Mouse (Mus musculus) limb, embryonic 14.5 days (tissue): ENCODE measurements around the gene Pde6h. TPM values are rescaled to one million over a fixed set of nuclear protein-coding genes. Genes with fewer than 3 reads are reported as not detected.

ENCODE experiments used
- ATAC-seq: fragments of 200-750 bp; cut with Nextera tagmentation; 2 replicates; pipeline ENCODE4 v1.8.0; 2017; ENCODE audit warnings: low read depth, moderate number of reproducible peaks, moderate TSS enrichment; ENCODE audit not compliant: low FRiP score
- DNase-seq: peaks from one replicate; pipeline ENCODE4 v3.0.0-alpha.2; 2015; ENCODE audit warnings: low spot score
- H3K27ac ChIP-seq: fragments of 300-500 bp; sonication (generic); replicated peaks from 2 replicates; pipeline ENCODE4 v1.5.1; 2014; ENCODE audit warnings: low read depth, mild to moderate bottlenecking, low read length, moderate library complexity, mixed read lengths
- H3K27me3 ChIP-seq: fragments of 300-500 bp; sonication (generic); 2 replicates; pipeline ENCODE4 v1.6.1; 2014; ENCODE audit warnings: low read length, mixed read lengths; ENCODE audit not compliant: control insufficient read depth, insufficient read depth
- H3K36me3 ChIP-seq: fragments of 300-500 bp; sonication (generic); 2 replicates; pipeline ENCODE4 v1.6.1; 2014; ENCODE audit warnings: mild to moderate bottlenecking, low read length, moderate library complexity, mixed read lengths; ENCODE audit not compliant: control insufficient read depth, insufficient read depth
- H3K4me1 ChIP-seq: fragments of 300-500 bp; sonication (generic); 2 replicates; pipeline ENCODE4 v1.6.1; 2014; ENCODE audit warnings: antibody characterized with exemption, low read length, mixed read lengths; ENCODE audit not compliant: control insufficient read depth, insufficient read depth
- H3K4me2 ChIP-seq: fragments of 300-500 bp; sonication (generic); replicated peaks from 2 replicates; pipeline ENCODE4 v1.6.1; 2014; ENCODE audit warnings: low read depth, mild to moderate bottlenecking, low read length, moderate library complexity; ENCODE audit not compliant: severe bottlenecking
- H3K4me3 ChIP-seq: fragments of 300-500 bp; sonication (generic); replicated peaks from 2 replicates; pipeline ENCODE4 v1.5.1; 2014; ENCODE audit warnings: low read length
- H3K9ac ChIP-seq: fragments of 300-500 bp; sonication (generic); 2 replicates; pipeline ENCODE4 v1.6.1; 2014; ENCODE audit warnings: mild to moderate bottlenecking, low read depth, low read length, moderate library complexity; ENCODE audit not compliant: severe bottlenecking
- H3K9me3 ChIP-seq: fragments of 300-500 bp; sonication (generic); 2 replicates; pipeline ENCODE4 v1.6.1; 2016; ENCODE audit warnings: low read length; ENCODE audit not compliant: control insufficient read depth
- POLR2A ChIP-seq: fragments of 200-500 bp; IDR thresholded peaks from 2 replicates; pipeline ENCODE4 v1.8.0; 2012; ENCODE audit warnings: inconsistent platforms, mild to moderate bottlenecking, moderate library complexity, borderline replicate concordance; ENCODE audit not compliant: insufficient read depth, insufficient read length; ENCODE audit errors: extremely low read depth
- WGBS: fragments of 180-500 bp; shearing (Covaris S2); extraction: QIAGEN DNeasy Blood & Tissue Kit; methylation state at CpG from one replicate; pipeline ENCODE4 v1.1.7; 2014; 5-methylcytosine and 5-hydroxymethylcytosine counted together
- polyA plus RNA-seq, 2 experiments: library from polyadenylated mRNA; depleted of rRNA in 1 of 2; stranded (reverse) in 1 of 2; unstranded in 1 of 2; fragments of >200 nt; fragmentation: Nextera tagmentation in 1 of 2; extraction: Ambion mirVana in 1 of 2; gene quantifications; 2 replicates each; pipeline versions ENCODE4 v1.2.1 to v1.2.3; 2012 to 2014

Pde6h gene
- polyA plus RNA-seq, 2 experiments: 0.20 to 0.23 TPM

DNA sequence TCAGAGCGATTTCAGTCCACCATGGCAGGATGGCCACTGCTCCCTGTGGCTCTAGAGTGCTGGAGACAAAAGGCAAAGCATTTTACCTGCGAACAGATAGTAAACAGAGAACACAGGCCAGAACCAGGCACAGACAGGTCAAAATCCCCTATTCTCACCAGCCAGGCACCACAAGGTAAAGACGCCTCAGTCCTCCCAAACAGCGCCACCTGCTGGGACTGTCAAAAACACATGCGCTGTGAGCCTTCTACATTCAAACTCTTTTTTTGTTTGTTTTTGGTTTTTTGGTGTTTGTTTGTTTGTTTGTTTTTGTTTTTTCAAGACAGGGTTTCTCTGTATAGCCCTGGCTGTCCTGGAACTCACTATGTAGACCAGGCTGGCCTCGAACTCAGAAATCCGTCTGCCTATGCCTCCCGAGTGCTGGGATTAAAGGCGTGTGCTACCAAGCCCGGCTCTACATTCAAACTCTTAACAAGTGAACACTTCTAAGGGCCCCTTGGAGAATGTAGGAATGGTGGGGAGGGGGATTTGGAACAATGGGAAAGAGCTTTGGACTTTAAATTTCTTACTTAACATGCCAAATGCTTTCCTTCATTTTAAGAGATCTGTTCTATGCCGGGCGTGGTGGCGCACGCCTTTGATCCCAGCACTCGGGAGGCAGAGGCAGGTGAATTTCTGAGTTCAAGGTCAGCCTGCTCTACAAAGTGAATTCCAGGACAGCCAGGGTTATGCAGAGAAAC is 76.2 kb downstream of the Pde6h start:
- 94% methylated on average over 15 of the region's 15 CpGs for WGBS
- ATAC-seq: no peak
- H3K4me1 ChIP-seq: no peaks in the 10 kb centered on the region
- no peaks in the 10 kb centered on the region for H3K9me3 ChIP-seq
- H3K9ac ChIP-seq: no peak overlapping the region
- no peaks in the 10 kb centered on the region for H3K27me3 ChIP-seq
- H3K27ac ChIP-seq: no peak overlapping the region
- H3K36me3 ChIP-seq: no peaks in the 10 kb centered on the region
- DNase-seq: no peak
- H3K4me2 ChIP-seq: no peak overlapping the region
- no peak overlapping the region for H3K4me3 ChIP-seq
- no peak for TF ChIP-seq POLR2A

DNA sequence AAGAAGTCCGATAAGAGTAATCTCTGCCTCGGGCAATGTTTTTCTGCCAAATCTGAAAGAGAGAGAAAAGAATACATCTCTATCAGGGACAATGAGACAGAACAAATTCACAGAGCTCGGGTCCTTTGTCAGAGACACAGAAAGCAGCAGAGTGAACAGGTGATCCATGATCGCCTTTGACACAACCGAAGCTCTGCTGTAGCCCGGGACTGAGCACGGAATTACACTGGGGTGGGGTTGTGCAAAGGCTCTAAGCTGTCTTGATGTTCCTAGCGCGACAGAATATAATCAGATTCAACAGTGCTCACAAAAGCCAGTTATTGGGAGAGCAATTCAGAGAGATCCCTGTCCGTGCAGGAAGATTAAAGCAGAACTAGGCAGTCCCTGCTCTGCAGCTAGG is 77.1 kb downstream of the Pde6h start:
- Histone ChIP-seq H3K36me3 (no peaks in the 10 kb centered on the region), H3K9me3 (no peaks in the 10 kb centered on the region), H3K9ac (no peak overlapping the region), H3K27ac (no peak overlapping the region), H3K27me3 (no peaks in the 10 kb centered on the region), H3K4me3 (no peak overlapping the region), H3K4me1 (no peaks in the 10 kb centered on the region), H3K4me2 (no peak overlapping the region)
- no peak for DNase-seq
- 90% methylated on average over 10 of the region's 10 CpGs for WGBS
- no peak for ATAC-seq
- no peak for TF ChIP-seq POLR2A

DNA sequence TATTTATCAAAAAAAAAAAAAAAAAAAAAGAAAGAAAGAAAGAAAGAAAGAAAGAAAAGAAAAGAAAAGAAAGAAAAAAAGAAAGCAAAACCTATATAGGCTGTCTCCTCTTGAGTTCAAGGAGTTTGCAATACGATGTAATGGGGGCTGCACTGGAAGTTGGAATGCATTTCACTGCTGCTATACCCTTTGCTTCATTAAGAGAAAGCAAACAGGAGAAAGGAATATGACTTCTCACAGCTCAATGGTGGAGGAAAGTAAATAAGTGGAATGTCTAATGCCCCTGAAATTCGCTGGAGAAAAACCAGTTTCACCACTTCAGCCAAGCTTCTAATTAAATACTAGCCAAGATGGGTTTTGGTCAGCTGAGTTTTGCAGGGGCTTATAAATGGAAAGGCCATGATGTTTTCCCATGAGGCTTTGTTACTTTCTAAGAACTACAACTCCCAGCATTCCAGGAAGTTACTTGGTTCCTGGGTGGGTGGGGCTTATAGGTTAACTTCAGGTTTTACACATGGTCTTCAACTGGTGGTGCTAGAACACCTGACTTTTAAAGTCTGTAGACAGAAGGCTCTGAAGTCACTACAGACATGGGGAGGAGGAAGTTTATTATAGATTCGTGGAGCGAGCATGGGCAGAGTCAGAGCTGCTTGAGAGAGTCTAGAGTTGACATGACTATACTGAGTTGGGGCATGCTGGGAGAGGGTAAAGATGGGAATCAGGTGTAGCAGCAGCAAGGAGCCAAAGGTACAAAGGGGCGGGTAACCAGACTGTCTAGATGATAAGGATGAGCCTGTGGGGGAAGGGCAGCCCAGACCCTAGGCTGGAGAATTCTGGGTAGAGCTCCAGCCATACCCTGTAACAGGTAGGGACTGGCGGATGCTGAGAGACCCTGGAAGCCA is 77.9 kb downstream of the Pde6h start:
- Histone ChIP-seq H3K9me3 (no peaks in the 10 kb centered on the region), H3K27ac (no peak overlapping the region), H3K36me3 (no peaks in the 10 kb centered on the region), H3K4me1 (no peaks in the 10 kb centered on the region), H3K27me3 (no peaks in the 10 kb centered on the region), H3K4me3 (no peak overlapping the region), H3K4me2 (no peak overlapping the region), H3K9ac (no peak overlapping the region)
- WGBS: 76% methylated on average over 6 of the region's 6 CpGs
- no peak for DNase-seq
- no peak for ATAC-seq
- TF ChIP-seq POLR2A: no peak

DNA sequence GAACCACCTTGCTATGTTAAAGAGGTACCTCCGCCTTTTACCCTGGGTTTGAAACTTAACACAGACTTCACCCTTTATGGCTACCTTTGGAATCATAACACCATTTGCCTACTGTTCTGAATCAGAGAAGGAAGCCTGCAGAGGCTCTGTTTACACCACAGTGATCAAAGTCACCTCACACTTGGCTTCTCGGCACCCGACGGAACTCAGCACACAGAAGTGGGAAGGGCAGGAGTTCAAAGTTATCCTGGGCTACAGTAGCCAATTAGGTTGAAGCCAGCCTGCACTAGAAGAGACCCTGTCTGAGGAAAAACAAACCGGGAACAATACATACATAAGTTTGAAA is 78.5 kb downstream of the Pde6h start:
- Histone ChIP-seq H3K9me3 (no peaks in the 10 kb centered on the region), H3K4me2 (no peak overlapping the region), H3K4me3 (no peak overlapping the region), H3K27me3 (no peaks in the 10 kb centered on the region), H3K9ac (no peak overlapping the region), H3K4me1 (no peaks in the 10 kb centered on the region), H3K27ac (no peak overlapping the region), H3K36me3 (no peaks in the 10 kb centered on the region)
- TF ChIP-seq POLR2A: no peak
- ATAC-seq (no peak), DNase-seq (no peak)
- WGBS: 70% methylated on average over 5 of the region's 5 CpGs

DNA sequence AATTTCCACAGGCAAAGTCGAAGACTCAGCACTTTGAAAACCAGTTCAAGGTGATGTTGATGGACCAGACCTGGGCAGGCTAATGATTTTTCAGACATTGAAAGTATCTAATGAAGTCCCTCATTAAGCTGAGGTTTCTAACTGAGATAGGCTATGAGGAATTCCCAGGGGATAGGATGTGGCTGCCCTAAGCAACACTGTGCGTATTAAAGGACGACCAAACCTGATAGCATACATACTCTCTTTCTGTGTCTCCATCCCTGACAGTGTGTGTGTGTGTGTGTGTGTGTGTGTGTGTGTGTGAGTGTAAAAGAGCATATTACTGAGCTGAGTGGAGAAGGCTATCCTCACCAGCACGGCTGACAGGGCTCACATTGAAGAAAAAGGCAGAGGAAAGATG is 80.7 kb downstream of the Pde6h start:
- ATAC-seq (no peak), DNase-seq (no peak)
- Histone ChIP-seq H3K4me3 (no peak overlapping the region), H3K4me1 (no peaks in the 10 kb centered on the region), H3K27ac (no peak overlapping the region), H3K4me2 (no peak overlapping the region), H3K9ac (no peak overlapping the region), H3K27me3 (no peaks in the 10 kb centered on the region), H3K9me3 (no peaks in the 10 kb centered on the region), H3K36me3 (no peaks in the 10 kb centered on the region)
- no peak for TF ChIP-seq POLR2A
- WGBS: 77% methylated on average over 4 of the region's 4 CpGs
